Mouse (Mus musculus) CH12.LX (cell line): ENCODE data around the gene Syk. TPM values are rescaled to one million over a fixed set of nuclear protein-coding genes. Genes with fewer than 3 reads are reported as not detected.

Experiments
- DNase-seq: peaks from one replicate; pipeline ENCODE4 v3.0.0-alpha.2; 2013; ENCODE audit errors: extremely low read depth
- H3K27ac ChIP-seq: 2 replicates; pipeline ENCODE4 v1.5.1; 2012; ENCODE audit warnings: low read depth, mild to moderate bottlenecking, control low read depth, moderate library complexity; ENCODE audit not compliant: insufficient read depth
- H3K27me3 ChIP-seq: replicated peaks from 2 replicates; pipeline ENCODE3; 2012; ENCODE audit warnings: inconsistent platforms
- H3K36me3 ChIP-seq, 2 experiments: replicated peaks in 1 of 2; 2 replicates each; pipeline versions ENCODE3 to v1.6.1; 2012; ENCODE audit warnings: inconsistent platforms in 1 of 2, low read length in 1 of 2, mild to moderate bottlenecking in 1 of 2, mixed read lengths in 1 of 2, moderate library complexity in 1 of 2; ENCODE audit not compliant: control insufficient read depth in 1 of 2, insufficient read depth in 1 of 2
- H3K4me1 ChIP-seq, 2 experiments: 2 replicates each; pipeline ENCODE4 v1.6.1; 2012; ENCODE audit warnings: inconsistent platforms in 1 of 2, moderate library complexity in 1 of 2; ENCODE audit not compliant: insufficient read depth in 2 of 2, control insufficient read depth in 1 of 2
- H3K4me2 ChIP-seq: 2 replicates; pipeline ENCODE4 v1.6.1; 2012; ENCODE audit warnings: low read depth, mild to moderate bottlenecking, control low read depth; ENCODE audit not compliant: poor library complexity, insufficient read depth, severe bottlenecking
- H3K4me3 ChIP-seq, 3 experiments: fragments of 150-350 bp in 1 of 3; sonication (generic) in 1 of 3; replicated peaks in 1 of 3; 2 replicates each; pipeline versions ENCODE3 to v1.5.1; 2011 to 2012; ENCODE audit warnings: low read depth in 2 of 3, low read length in 2 of 3, mild to moderate bottlenecking in 2 of 3, moderate library complexity in 2 of 3, control low read depth in 1 of 3, improper control_type of control experiment in 1 of 3, inconsistent platforms in 1 of 3, mixed read lengths in 1 of 3; ENCODE audit not compliant: poor library complexity in 1 of 3
- H3K79me2 ChIP-seq: replicated peaks from 2 replicates; pipeline ENCODE4 v1.6.1; 2012; ENCODE audit warnings: mild to moderate bottlenecking, moderate library complexity; ENCODE audit not compliant: control insufficient read depth, poor library complexity, insufficient read depth, severe bottlenecking; ENCODE audit errors: extremely low read depth
- H3K9ac ChIP-seq: 2 replicates; pipeline ENCODE4 v1.6.1; 2012; ENCODE audit warnings: low read depth, mild to moderate bottlenecking, control low read depth, moderate library complexity; ENCODE audit not compliant: insufficient read depth
- H3K9me3 ChIP-seq: replicated peaks from 2 replicates; pipeline ENCODE3; 2012; ENCODE audit warnings: low read length, inconsistent platforms, mixed read lengths
- CHD2 ChIP-seq: IDR thresholded peaks from 2 replicates; pipeline ENCODE4 v1.6.1; 2011; ENCODE audit warnings: low read length, improper control_type of control experiment
- CTCF ChIP-seq, 2 experiments: IDR thresholded peaks in 1 of 2; conservative IDR thresholded peaks in 1 of 2; 2 replicates each; pipeline ENCODE4 v1.5.1; 2011 to 2012; ENCODE audit warnings: low read depth in 2 of 2, low read length in 2 of 2, improper control_type of control experiment in 1 of 2, inconsistent platforms in 1 of 2, mild to moderate bottlenecking in 1 of 2, moderate library complexity in 1 of 2
- E2F4 ChIP-seq: IDR thresholded peaks from 2 replicates; pipeline ENCODE4 v1.6.1; 2011; ENCODE audit warnings: low read depth, low read length, improper control_type of control experiment; ENCODE audit not compliant: insufficient replicate concordance
- ELF1 ChIP-seq: IDR thresholded peaks from 2 replicates; pipeline ENCODE4 v1.6.1; 2014; ENCODE audit warnings: low read depth, mild to moderate bottlenecking, inconsistent platforms, low read length, improper control_type of control experiment
- HCFC1 ChIP-seq: IDR thresholded peaks from 2 replicates; pipeline ENCODE4 v1.6.1; 2012; ENCODE audit warnings: low read depth, mild to moderate bottlenecking, inconsistent platforms, low read length, improper control_type of control experiment
- MAZ ChIP-seq: IDR thresholded peaks from 2 replicates; pipeline ENCODE4 v1.6.1; 2012; ENCODE audit warnings: low read depth, mild to moderate bottlenecking, inconsistent platforms, low read length, improper control_type of control experiment, moderate library complexity
- NELFE ChIP-seq: IDR thresholded peaks from 2 replicates; pipeline ENCODE4 v1.6.1; 2011; ENCODE audit warnings: low read depth, low read length, improper control_type of control experiment
- NRF1 ChIP-seq: IDR thresholded peaks from 2 replicates; pipeline ENCODE4 v1.6.1; 2014; ENCODE audit warnings: low read depth, mild to moderate bottlenecking, inconsistent platforms, low read length, improper control_type of control experiment, moderate library complexity
- POLR2A ChIP-seq: IDR thresholded peaks from 2 replicates; pipeline ENCODE4 v1.6.1; 2011; ENCODE audit warnings: low read depth, mild to moderate bottlenecking, improper control_type of control experiment, low read length
- POLR2AphosphoS2 ChIP-seq: IDR thresholded peaks from 2 replicates; pipeline ENCODE4 v1.6.1; 2011; ENCODE audit warnings: low read depth, low read length, improper control_type of control experiment
- RAD21 ChIP-seq: IDR thresholded peaks from 2 replicates; pipeline ENCODE4 v1.6.1; 2011; ENCODE audit warnings: low read depth, mild to moderate bottlenecking, low read length, improper control_type of control experiment, moderate library complexity
- SMC3 ChIP-seq: IDR thresholded peaks from 2 replicates; pipeline ENCODE4 v1.6.1; 2011; ENCODE audit warnings: low read depth, low read length, improper control_type of control experiment
- TBP ChIP-seq: conservative IDR thresholded peaks from 2 replicates; pipeline ENCODE4 v1.6.1; 2011; ENCODE audit warnings: low read depth, low read length, improper control_type of control experiment
- TCF12 ChIP-seq: IDR thresholded peaks from 2 replicates; pipeline ENCODE4 v1.6.1; 2014; ENCODE audit warnings: low read depth, mild to moderate bottlenecking, inconsistent platforms, low read length, improper control_type of control experiment
- UBTF ChIP-seq: IDR thresholded peaks from 2 replicates; pipeline ENCODE4 v1.6.1; 2012; ENCODE audit warnings: low read depth, mild to moderate bottlenecking, inconsistent platforms, low read length, improper control_type of control experiment, moderate library complexity
- USF1 ChIP-seq: IDR thresholded peaks from 2 replicates; pipeline ENCODE4 v1.6.1; 2014; ENCODE audit warnings: low read depth, mild to moderate bottlenecking, inconsistent platforms, low read length, improper control_type of control experiment
- USF2 ChIP-seq: conservative IDR thresholded peaks from 2 replicates; pipeline ENCODE4 v1.6.1; 2011; ENCODE audit warnings: low read depth, low read length, improper control_type of control experiment
- ZC3H11A ChIP-seq: IDR thresholded peaks from 2 replicates; pipeline ENCODE4 v1.6.1; 2012; ENCODE audit warnings: low read depth, mild to moderate bottlenecking, inconsistent platforms, low read length, improper control_type of control experiment
- ZNF384 ChIP-seq: IDR thresholded peaks from 2 replicates; pipeline ENCODE4 v1.6.1; 2012; ENCODE audit warnings: low read depth, low read length, improper control_type of control experiment, inconsistent platforms
- dilution Hi-C: fragments of 300-500 bp; cut with MboI; formaldehyde crosslinking; loops from 2 replicates; pipeline ENCODE4 v1.14.3; 2020; ENCODE audit warnings: low sequenced_read_pairs; ENCODE audit not compliant: extremely low pct_unique_long_range_greater_than_20kb, extremely low pct_ligation_motif_present
- in situ Hi-C: fragments of 300-500 bp; cut with MboI; formaldehyde crosslinking; loops from 3 replicates; pipeline ENCODE4 v1.14.3; 2019; ENCODE audit warnings: low sequenced_read_pairs, low pct_ligation_motif_present, low pct_unique_long_range_greater_than_20kb, mixed read lengths
- polyA plus RNA-seq: library from polyadenylated mRNA; unstranded; fragments of >175 nt; gene quantifications from 2 replicates; pipeline ENCODE4 v1.2.1, GENCODE M21; 2012; ENCODE audit warnings: low read depth; ENCODE audit not compliant: insufficient read length
- total RNA-seq, 2 experiments: library from RNA; depleted of rRNA; stranded (reverse); fragments of 300-350 nt in 1 of 2; fragments of >200 nt in 1 of 2; gene quantifications; 2 replicates each; pipeline ENCODE4 v1.2.3; 2012 to 2014

The Syk gene
- total and polyA plus RNA-seq, 3 experiments: 117 to 185 (median 163) TPM

GRCm38 (mm10) chr13:52658477-52658876 is 75.5 kb downstream of the Syk start:
- peak; percentile 93 for TF ChIP-seq RAD21
- peak; percentile 87 for TF ChIP-seq SMC3
- no peak for TF ChIP-seq TCF12
- TF ChIP-seq ELF1: peak; percentile 57
- TF ChIP-seq ZC3H11A: peak; percentile 50; the same call in 1 of the 2 replicates
- no peak for TF ChIP-seq UBTF
- TF ChIP-seq MAZ: 0 out of 2 replicates have a peak, but pooled peaks have one; percentile 58
- peak; percentile 90 to 93 for TF ChIP-seq CTCF (conservative IDR thresholded peaks at IDR 0.05 in 1 of 2, IDR thresholded peaks at IDR 0.05 in 1 of 2; ENCODE audit: low read depth in 2 of 2, low read length in 2 of 2)
- dilution Hi-C loops: no loop called here
- no peak overlapping the region for H3K27ac ChIP-seq
- H3K9me3 ChIP-seq: no peaks in the 10 kb centered on the region
- no peak overlapping the region for H3K4me3 ChIP-seq
- H3K4me2 ChIP-seq: no peak overlapping the region
- H3K36me3 ChIP-seq: no peaks in the 10 kb centered on the region
- peak; percentile 66 for DNase-seq
- H3K4me1 ChIP-seq: peaks cover 22 to 30% of the 10 kb centered on the region in 2 experiments
- no peaks in the 10 kb centered on the region for H3K79me2 ChIP-seq
- H3K9ac ChIP-seq: no peak overlapping the region
- H3K27me3 ChIP-seq: peaks cover 7% of the 10 kb centered on the region
- in situ Hi-C loops: no loop called here

GRCm38 (mm10) chr13:52659171-52659665 is 76.2 kb downstream of the Syk start:
- no peak overlapping the region for H3K27ac ChIP-seq
- in situ Hi-C loops: no loop called here
- H3K36me3 ChIP-seq: no peaks in the 10 kb centered on the region
- no peaks in the 10 kb centered on the region for H3K9me3 ChIP-seq
- H3K9ac ChIP-seq: no peak overlapping the region
- no peak for DNase-seq
- TF ChIP-seq POLR2AphosphoS2: no peak
- TF ChIP-seq USF1: no peak
- TF ChIP-seq TCF12: no peak
- no peak for TF ChIP-seq TBP
- no peak for TF ChIP-seq HCFC1
- no peak for TF ChIP-seq CTCF (conservative IDR thresholded peaks at IDR 0.05 in 1 of 2, IDR thresholded peaks at IDR 0.05 in 1 of 2; ENCODE audit: low read depth in 2 of 2, low read length in 2 of 2)
- TF ChIP-seq CHD2: no peak
- TF ChIP-seq USF2: no peak
- TF ChIP-seq RAD21: no peak
- TF ChIP-seq ELF1: no peak
- TF ChIP-seq POLR2A: no peak
- TF ChIP-seq NELFE: no peak
- no peak for TF ChIP-seq ZNF384
- TF ChIP-seq E2F4: no peak
- no peak for TF ChIP-seq NRF1
- H3K4me1 ChIP-seq: peaks cover 22 to 30% of the 10 kb centered on the region in 2 experiments
- no peak overlapping the region for H3K4me3 ChIP-seq
- no peak overlapping the region for H3K4me2 ChIP-seq
- H3K79me2 ChIP-seq: no peaks in the 10 kb centered on the region
- H3K27me3 ChIP-seq: peaks cover 7% of the 10 kb centered on the region
- dilution Hi-C loops: no loop called here
